Mouse (Mus musculus) layer of hippocampus, adult 9-11 months (tissue): ENCODE data around the gene Pcif1.

Source experiments
- DNase-seq: peaks from one replicate; pipeline ENCODE4 v3.0.0; 2022

Pcif1 gene

GRCm38 (mm10) chr2:164924100-164924857, 45.2 kb downstream of the Pcif1 start:
- peak; percentile 90 for DNase-seq

- no peak for DNase-seq
Measured at GRCm38 (mm10) chr2:164930706-164931581, 51.8 kb downstream of the Pcif1 start.

DNA sequence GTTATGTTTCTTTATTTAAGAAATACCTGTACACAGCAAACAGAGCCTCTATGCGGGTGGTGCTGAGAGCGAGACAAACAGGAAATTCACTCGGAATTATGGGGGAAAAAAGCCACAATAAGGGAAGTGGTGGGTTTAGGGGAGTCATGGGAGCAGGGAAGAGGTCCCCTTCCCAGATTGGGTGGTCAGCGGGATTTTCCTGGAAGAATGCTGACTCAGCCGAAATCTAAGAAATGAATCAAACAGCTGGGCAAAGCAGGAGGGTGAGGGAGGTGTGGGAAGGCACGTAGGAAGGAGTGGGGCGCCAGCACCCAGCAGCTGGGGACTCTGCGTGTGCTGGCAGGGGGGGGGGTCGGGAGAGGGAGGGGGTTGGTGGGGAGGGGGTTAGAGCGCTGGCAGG, 54.4 kb downstream of the Pcif1 start:
- DNase-seq, result no peak

- no peak for DNase-seq
Measured at GRCm38 (mm10) chr2:164935991-164936390, 56.9 kb downstream of the Pcif1 start.

DNA sequence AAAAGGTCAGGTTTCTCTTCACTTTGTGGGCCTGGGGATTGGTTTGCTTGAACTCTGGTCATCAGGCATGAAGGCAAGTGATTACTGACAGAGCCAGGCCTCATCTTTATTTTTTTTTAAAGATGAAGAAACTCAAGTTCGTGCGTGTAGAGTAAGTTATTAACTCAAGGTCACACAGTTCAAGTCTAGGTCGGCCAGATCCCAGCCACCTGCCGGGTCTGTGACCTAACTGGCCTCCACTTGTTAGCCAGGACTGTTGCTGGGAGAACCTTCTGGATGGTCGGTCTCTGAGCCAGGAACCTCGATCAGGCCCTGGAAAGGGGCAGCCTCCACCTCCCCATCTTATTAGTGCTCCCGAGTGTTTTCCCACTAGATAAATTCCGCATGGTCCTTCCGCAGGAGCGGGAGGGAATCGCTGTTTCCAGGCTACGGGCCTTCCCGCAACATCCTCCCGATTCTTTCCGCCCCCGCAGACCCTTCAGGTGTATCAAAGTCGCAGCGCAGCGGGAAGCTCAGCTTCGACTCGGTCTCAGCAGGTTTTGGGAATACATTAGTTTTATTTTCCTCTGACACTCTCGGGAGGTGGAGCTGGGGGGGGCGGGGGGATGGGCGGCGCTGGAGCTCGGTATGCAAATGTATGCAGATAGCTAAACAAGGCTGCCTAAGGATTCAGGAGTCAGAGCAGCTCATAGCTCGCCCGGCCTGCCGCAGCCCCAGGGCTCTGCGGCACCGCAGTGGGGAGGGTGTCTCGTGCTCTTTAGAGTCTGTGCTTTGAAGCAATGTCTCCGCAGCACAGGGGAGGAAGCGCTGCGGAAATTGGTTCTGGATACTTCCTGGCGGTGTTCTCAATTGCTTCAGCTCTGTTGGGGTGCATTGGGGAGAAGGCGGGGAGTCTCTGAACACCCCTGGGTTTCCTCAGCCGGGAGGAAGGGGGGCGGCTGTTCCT, 59.3 kb downstream of the Pcif1 start:
- peak; percentile 61 for DNase-seq

GRCm38 (mm10) chr2:164939106-164939505, 60.0 kb downstream of the Pcif1 start:
- DNase-seq, result no peak

- no peak for DNase-seq
Measured at GRCm38 (mm10) chr2:164940140-164940830, 61.2 kb downstream of the Pcif1 start, which contains the start of gene Mmp9. Mmp9 (plus strand) TSS chr2:164940780.

DNA sequence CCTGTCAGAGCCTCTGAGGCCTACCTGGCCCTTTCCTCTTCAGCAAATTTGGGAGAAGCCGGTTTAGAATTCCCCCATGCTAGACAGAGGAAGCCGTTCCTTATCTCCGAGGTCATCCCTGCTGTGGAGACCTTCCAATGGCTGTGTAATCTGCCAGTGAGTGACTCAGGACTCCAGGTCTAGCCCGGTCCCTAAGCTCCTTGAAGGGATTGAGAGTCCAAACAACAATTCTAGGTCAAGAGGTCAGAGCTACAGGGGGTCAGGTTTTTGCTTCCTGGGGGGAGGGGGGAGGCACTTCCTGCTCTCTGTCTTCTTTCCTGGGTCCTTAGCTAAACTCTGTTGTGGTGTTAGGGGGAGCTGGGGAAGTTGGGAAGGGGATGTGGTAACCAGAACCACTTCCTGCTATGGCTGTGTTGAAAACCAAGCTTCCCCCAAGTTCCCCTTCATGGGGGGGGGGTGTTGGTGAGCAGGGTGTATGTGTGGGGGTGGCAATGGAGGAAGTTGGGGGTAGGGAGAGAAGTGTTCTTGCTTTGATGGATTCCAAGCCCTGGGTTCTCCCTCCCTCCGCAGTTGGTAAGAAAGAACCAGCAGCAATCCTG, 63.7 kb downstream of the Pcif1 start:
- DNase-seq, result no peak
